Mouse (Mus musculus) neural tube, embryonic 11.5 days (tissue): ENCODE data around the gene Tkt. TPM values are rescaled to one million over a fixed set of nuclear protein-coding genes. Genes with fewer than 3 reads are reported as not detected.
"Not testable (repeated sequence)": the region's sequence is repeated elsewhere in the genome, so short reads cannot be mapped to it uniquely, and the experiment has no call there.

Source experiments
- ATAC-seq: fragments of 200-750 bp; cut with Nextera tagmentation; 2 replicates; pipeline ENCODE4 v1.8.0; 2017; ENCODE audit warnings: moderate number of reproducible peaks, mild to moderate bottlenecking, moderate TSS enrichment, moderate library complexity; ENCODE audit not compliant: insufficient read depth, low FRiP score, low TSS enrichment
- DNase-seq: peaks from one replicate; pipeline ENCODE4 v3.0.0-alpha.2; 2015; ENCODE audit warnings: low spot score
- H3K27ac ChIP-seq: fragments of 300-500 bp; sonication (generic); 2 replicates; pipeline ENCODE4 v1.5.1; 2014; ENCODE audit warnings: low read depth, mild to moderate bottlenecking, low read length
- H3K27me3 ChIP-seq: fragments of 300-500 bp; sonication (generic); 2 replicates; pipeline ENCODE4 v1.6.1; 2014; ENCODE audit warnings: mild to moderate bottlenecking, low read length, mixed read lengths; ENCODE audit not compliant: control insufficient read depth, insufficient read depth
- H3K36me3 ChIP-seq: fragments of 300-500 bp; sonication (generic); 2 replicates; pipeline ENCODE4 v1.6.1; 2014; ENCODE audit warnings: mild to moderate bottlenecking, low read length, moderate library complexity, mixed read lengths; ENCODE audit not compliant: control insufficient read depth, insufficient read depth
- H3K4me1 ChIP-seq: fragments of 300-500 bp; sonication (generic); 2 replicates; pipeline ENCODE4 v1.6.1; 2014; ENCODE audit warnings: low read length, mixed read lengths; ENCODE audit not compliant: control insufficient read depth, insufficient read depth
- H3K4me2 ChIP-seq: fragments of 300-500 bp; sonication (generic); 2 replicates; pipeline ENCODE4 v1.6.1; 2014; ENCODE audit warnings: low read depth, mild to moderate bottlenecking, moderate library complexity
- H3K4me3 ChIP-seq: fragments of 300-500 bp; sonication (generic); 2 replicates; pipeline ENCODE4 v1.5.1; 2014; ENCODE audit warnings: low read depth, low read length
- H3K9ac ChIP-seq: fragments of 300-500 bp; sonication (generic); 2 replicates; pipeline ENCODE4 v1.6.1; 2014; ENCODE audit warnings: mild to moderate bottlenecking, low read length
- H3K9me3 ChIP-seq: fragments of 300-500 bp; sonication (generic); 2 replicates; pipeline ENCODE4 v1.6.1; 2016; ENCODE audit warnings: low read length; ENCODE audit not compliant: control insufficient read depth
- WGBS: fragments of 180-500 bp; shearing (Covaris S2); extraction: QIAGEN DNeasy Blood & Tissue Kit; methylation state at CpG from one replicate; pipeline ENCODE4 v1.1.7; 2014; 5-methylcytosine and 5-hydroxymethylcytosine counted together
- polyA plus RNA-seq: library from polyadenylated mRNA; unstranded; fragments of >200 nt; fragmentation: Nextera tagmentation; extraction: Ambion mirVana; gene quantifications from 2 replicates; pipeline ENCODE4 v1.2.1, GENCODE M21; 2014

The Tkt gene
- polyA plus RNA-seq, 1 experiment from 2014 or later = 158 TPM

DNA sequence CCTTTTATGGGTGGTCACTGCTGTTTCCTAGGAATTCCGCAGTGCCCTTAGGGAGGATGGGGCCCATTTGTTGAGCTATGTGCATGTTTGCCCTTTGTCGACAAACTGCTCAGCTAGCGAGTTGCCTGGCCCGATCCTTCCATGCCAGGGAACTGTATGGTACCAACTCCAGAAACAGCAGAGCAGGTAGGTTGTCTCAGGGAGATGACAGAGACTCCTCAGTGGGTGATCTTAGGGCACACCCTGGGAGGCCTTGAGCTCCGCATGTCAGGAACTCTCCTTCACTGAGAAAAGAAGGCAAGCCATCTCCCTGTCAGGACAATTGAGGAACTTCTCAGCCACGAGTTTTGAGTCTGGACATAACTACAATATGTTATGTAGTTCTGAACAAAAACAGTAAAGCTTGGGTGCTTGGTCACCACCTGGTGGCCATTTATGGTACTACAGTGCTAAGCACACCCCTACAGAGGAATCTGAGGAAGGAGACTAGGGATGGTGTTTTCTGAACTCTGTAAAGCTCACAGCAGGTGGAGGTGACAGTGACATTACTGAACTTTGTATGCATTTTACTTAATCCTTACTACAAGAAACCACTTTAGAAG, 25.9 kb downstream of the Tkt start:
- Histone ChIP-seq H3K9ac (no peak overlapping the region), H3K27me3 (no peaks in the 10 kb centered on the region), H3K4me2 (no peak overlapping the region), H3K9me3 (no peaks in the 10 kb centered on the region), H3K27ac (no peak overlapping the region), H3K36me3 (peaks cover 11% of the 10 kb centered on the region), H3K4me1 (no peaks in the 10 kb centered on the region), H3K4me3 (no peak overlapping the region)
- no peak for ATAC-seq
- peak; percentile 72 for DNase-seq
- 78% methylated on average over 6 of the region's 6 CpGs for WGBS

- WGBS = 83% methylated on average over 7 of the region's 7 CpGs
These were observed 27.6 kb downstream of the Tkt start for GRCm38 (mm10) chr14:30575791-30576190.

DNA sequence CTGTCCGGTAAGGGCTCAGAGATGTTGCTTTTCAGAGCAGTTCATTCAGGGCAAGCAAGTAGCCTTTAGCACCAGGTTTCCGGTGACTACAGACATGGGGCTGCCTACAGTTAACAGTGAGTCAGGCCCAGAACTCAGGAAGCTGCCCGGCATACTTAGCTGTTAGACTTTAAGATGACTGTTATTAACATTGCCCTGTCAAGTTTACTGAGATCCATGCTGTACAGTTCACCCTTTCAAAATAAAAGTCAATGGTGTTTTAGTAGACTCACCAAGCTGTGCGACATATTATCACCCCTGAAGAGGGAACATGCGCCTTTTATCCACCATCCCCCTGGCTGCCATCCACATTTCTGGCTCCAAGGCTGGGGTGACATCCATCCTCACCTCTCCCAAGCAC, 28.1 kb downstream of the Tkt start:
- no peak for ATAC-seq
- DNase-seq = no peak
- 78% methylated on average over 5 of the region's 5 CpGs for WGBS
- Histone ChIP-seq H3K27me3 (no peaks in the 10 kb centered on the region), H3K4me3 (no peak overlapping the region), H3K4me2 (no peak overlapping the region), H3K9me3 (no peaks in the 10 kb centered on the region), H3K4me1 (no peaks in the 10 kb centered on the region), H3K9ac (no peak overlapping the region), H3K36me3 (0 out of 2 replicates have a peak, but pooled peaks cover 4% of the 10 kb centered on the region), H3K27ac (no peak overlapping the region)

More at GRCm38 (mm10) chr14:30575791-30576190, 27.6 kb downstream of the Tkt start:
- DNase-seq (no peak), ATAC-seq (no peak)
- Histone ChIP-seq H3K4me2 (no peak overlapping the region), H3K4me1 (no peaks in the 10 kb centered on the region), H3K27ac (no peak overlapping the region), H3K36me3 (0 out of 2 replicates have a peak, but pooled peaks cover 8% of the 10 kb centered on the region), H3K27me3 (no peaks in the 10 kb centered on the region), H3K9me3 (no peaks in the 10 kb centered on the region), H3K4me3 (no peak overlapping the region), H3K9ac (no peak overlapping the region)

GRCm38 (mm10) chr14:30577303-30578062, 29.3 kb downstream of the Tkt start:
- H3K9me3 ChIP-seq, H3K4me1 ChIP-seq, H3K27me3 ChIP-seq, DNase-seq, ATAC-seq, H3K9ac ChIP-seq, H3K4me3 ChIP-seq, H3K27ac ChIP-seq, H3K4me2 ChIP-seq, H3K36me3 ChIP-seq: not testable (repeated sequence)
- 43% methylated on average over 10 of the region's 12 CpGs for WGBS

DNA sequence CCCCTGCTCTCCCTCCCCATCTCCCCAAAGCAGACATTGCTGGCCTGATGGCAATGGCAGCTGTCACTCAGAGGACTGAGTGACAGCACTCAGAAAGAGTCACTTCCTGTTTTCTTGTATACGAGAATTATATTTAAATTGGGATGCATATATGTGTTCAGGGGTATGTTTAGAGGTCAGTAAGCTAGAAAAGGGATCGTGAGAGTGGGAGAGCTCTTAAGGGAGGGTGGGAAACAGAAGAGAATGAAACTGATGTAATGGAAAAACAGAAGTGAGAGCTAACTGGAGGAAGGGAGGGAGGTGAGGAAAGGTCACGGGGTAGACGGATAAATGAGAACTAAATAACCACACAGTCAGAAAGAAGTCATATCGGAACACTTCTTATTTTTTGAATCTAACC, 31.0 kb downstream of the Tkt start:
- Histone ChIP-seq H3K9ac (no peak overlapping the region), H3K4me3 (no peak overlapping the region), H3K27me3 (no peaks in the 10 kb centered on the region), H3K36me3 (0 out of 2 replicates have a peak, but pooled peaks cover 2% of the 10 kb centered on the region), H3K27ac (no peak overlapping the region), H3K4me1 (no peaks in the 10 kb centered on the region; the same call in 1 of the 2 replicates), H3K9me3 (no peaks in the 10 kb centered on the region), H3K4me2 (no peak overlapping the region)
- ATAC-seq (no peak), DNase-seq (no peak)
- WGBS = 84% methylated on average over 5 of the region's 5 CpGs

DNA sequence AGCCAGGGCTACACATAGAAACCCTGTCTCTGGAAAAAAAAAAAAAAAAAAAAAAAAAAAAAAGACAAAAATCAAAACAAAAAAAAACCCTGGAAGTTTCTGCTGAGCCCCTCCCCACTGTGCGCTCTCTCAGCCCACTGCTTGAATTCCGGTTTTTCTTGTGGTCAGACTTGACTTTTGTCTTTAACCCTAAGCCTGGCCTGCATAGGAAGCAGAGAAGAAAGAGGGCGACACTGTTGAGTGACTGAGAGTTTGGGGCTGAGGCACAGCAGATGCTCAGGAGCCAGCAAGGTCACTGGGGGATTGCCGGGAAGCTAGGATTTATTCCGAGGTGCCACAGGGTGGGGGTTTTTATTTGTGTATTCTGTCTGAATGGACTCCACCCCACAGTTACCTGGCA, 31.7 kb downstream of the Tkt start:
- H3K4me1 ChIP-seq = peaks cover 5% of the 10 kb centered on the region; the same call in 1 of the 2 replicates
- no peak overlapping the region for H3K27ac ChIP-seq
- no peak for ATAC-seq
- H3K4me2 ChIP-seq = no peak overlapping the region
- H3K36me3 ChIP-seq = no peaks in the 10 kb centered on the region
- no peak overlapping the region for H3K4me3 ChIP-seq
- no peaks in the 10 kb centered on the region for H3K27me3 ChIP-seq
- H3K9ac ChIP-seq = no peak overlapping the region
- no peaks in the 10 kb centered on the region for H3K9me3 ChIP-seq
- WGBS = 37% methylated on average over 5 of the region's 5 CpGs
- no peak for DNase-seq

GRCm38 (mm10) chr14:30581238-30581637, 33.1 kb downstream of the Tkt start:
- H3K36me3 ChIP-seq = no peaks in the 10 kb centered on the region
- WGBS = 65% methylated on average over 1 of the region's 1 CpGs
- H3K9me3 ChIP-seq = no peaks in the 10 kb centered on the region
- H3K9ac ChIP-seq = no peak overlapping the region
- no peak overlapping the region for H3K4me2 ChIP-seq
- no peaks in the 10 kb centered on the region for H3K27me3 ChIP-seq
- peaks cover 5% of the 10 kb centered on the region; the same call in 1 of the 2 replicates for H3K4me1 ChIP-seq
- H3K4me3 ChIP-seq = no peak overlapping the region
- no peak for DNase-seq
- ATAC-seq = no peak
- no peak overlapping the region for H3K27ac ChIP-seq

GRCm38 (mm10) chr14:30584077-30584476, 35.9 kb downstream of the Tkt start:
- Histone ChIP-seq H3K9me3 (no peaks in the 10 kb centered on the region), H3K4me3 (no peak overlapping the region), H3K27me3 (no peaks in the 10 kb centered on the region), H3K9ac (no peak overlapping the region), H3K4me1 (peaks cover 5% of the 10 kb centered on the region; the same call in 1 of the 2 replicates), H3K27ac (no peak overlapping the region), H3K4me2 (no peak overlapping the region), H3K36me3 (no peaks in the 10 kb centered on the region)
- DNase-seq (no peak), ATAC-seq (no peak)
- WGBS = 47% methylated on average over 2 of the region's 2 CpGs
